In genomic region chr9:50724661-50725330, GRCm38 (mm10) we compare ENCODE assay signal across 8 mouse cellular contexts. TPM values are rescaled to one million over a fixed set of nuclear protein-coding genes. Genes with fewer than 3 reads are reported as not detected.
DNase-seq lines count a peak whose midpoint lies in the region; ATAC-seq lines count a peak whose summit lies in the region.
"Had no signal": no experiment of that assay in that cellular context is flagged by ENCODE, and none has a peak within 500 bp of the region (broad histone marks: within the 10 kb centered on the region; RNA-seq: fewer than 3 reads in every experiment).

No protein-coding gene starts in this region.

- ATAC-seq in heart, embryonic 15.5 days (replicated peaks; ENCODE audit: insufficient number of reproducible peaks, insufficient read depth, low FRiP score, low read depth), result no peak
- 0 out of 2 replicates have a peak, but pooled peaks have one; percentile 6 for ATAC-seq in forebrain, embryonic 14.5 days
- no peak for ATAC-seq in midbrain, embryonic 16.5 days

- H3K4me1 ChIP-seq in heart, embryonic 15.5 days (replicated peaks), result peaks cover 56% of the 10 kb centered on the region
- H3K4me1 ChIP-seq in embryonic facial prominence, embryonic 10.5 days, result peaks cover 76% of the 10 kb centered on the region
- peaks cover 40% of the 10 kb centered on the region for H3K4me1 ChIP-seq in forebrain, embryonic 14.5 days (ENCODE audit: control insufficient read depth, insufficient read depth, low read length)
- peaks cover 51% of the 10 kb centered on the region for H3K4me1 ChIP-seq in midbrain, embryonic 16.5 days (ENCODE audit: control insufficient read depth, insufficient read depth, low read length)

- intact Hi-C loops in heart, postnatal 10 days (cut with DNase I), result no loop called here

- no peaks in the 10 kb centered on the region for H3K27me3 ChIP-seq in heart, embryonic 15.5 days
- peaks cover 3% of the 10 kb centered on the region; the same call in 1 of the 2 replicates for H3K27me3 ChIP-seq in embryonic facial prominence, embryonic 10.5 days (replicated peaks; ENCODE audit: low read depth, poor library complexity, severe bottlenecking)
- no peaks in the 10 kb centered on the region for H3K27me3 ChIP-seq in forebrain, embryonic 14.5 days (replicated peaks; ENCODE audit: control insufficient read depth, insufficient read depth, low read length)
- H3K27me3 ChIP-seq in midbrain, embryonic 16.5 days (ENCODE audit: control insufficient read depth, insufficient read depth, low read depth, low read length), result no peaks in the 10 kb centered on the region

- no peak overlapping the region for H3K4me3 ChIP-seq in heart, embryonic 15.5 days
- peak overlapping the region; percentile 32; the same call in 1 of the 2 replicates for H3K4me3 ChIP-seq in embryonic facial prominence, embryonic 10.5 days
- H3K4me3 ChIP-seq in forebrain, embryonic 14.5 days (ENCODE audit: low read depth, low read length), result no peak overlapping the region
- peak overlapping the region; percentile 5; the same call in 1 of the 2 replicates for H3K4me3 ChIP-seq in midbrain, embryonic 16.5 days (ENCODE audit: low read depth, low read length)

- no peak overlapping the region for H3K9ac ChIP-seq in heart, embryonic 15.5 days
- no peak overlapping the region for H3K9ac ChIP-seq in forebrain, embryonic 14.5 days (ENCODE audit: low read length)
- H3K9ac ChIP-seq in midbrain, embryonic 16.5 days (ENCODE audit: low read depth, low read length), result peak overlapping the region; percentile 32

- H3K9me3 ChIP-seq in heart, embryonic 15.5 days (replicated peaks), result no peaks in the 10 kb centered on the region
- no peaks in the 10 kb centered on the region for H3K9me3 ChIP-seq in embryonic facial prominence, embryonic 10.5 days
- H3K9me3 ChIP-seq in forebrain, embryonic 14.5 days (replicated peaks; ENCODE audit: control insufficient read depth, low read length), result no peaks in the 10 kb centered on the region
- H3K9me3 ChIP-seq in midbrain, embryonic 16.5 days (replicated peaks; ENCODE audit: control insufficient read depth, low read length, poor library complexity, severe bottlenecking), result no peaks in the 10 kb centered on the region

- no peak for DNase-seq in heart, postnatal 10 days
- peak; percentile 27 for DNase-seq in embryonic facial prominence, embryonic 10.5 days (ENCODE audit: low spot score)
- peak; percentile 66 for DNase-seq in forebrain, embryonic 14.5 days (ENCODE audit: low spot score)
- no peak for DNase-seq in adrenal gland, postnatal 36 days
- no peak for DNase-seq in spleen, postnatal 14 days (ENCODE audit: low spot score in 2 of 2)
- DNase-seq: kidney, postnatal 14 days had no signal

- 0 out of 2 replicates have a peak overlapping the region, but pooled peaks have one; percentile 6 for H3K4me2 ChIP-seq in heart, embryonic 15.5 days
- H3K4me2 ChIP-seq in forebrain, embryonic 14.5 days (ENCODE audit: low read length), result peak overlapping the region; percentile 88
- H3K4me2 ChIP-seq in midbrain, embryonic 16.5 days (ENCODE audit: low read length), result peak overlapping the region; percentile 44

- no peaks in the 10 kb centered on the region for H3K36me3 ChIP-seq in heart, embryonic 15.5 days
- H3K36me3 ChIP-seq in embryonic facial prominence, embryonic 10.5 days (replicated peaks), result peaks cover 26% of the 10 kb centered on the region
- H3K36me3 ChIP-seq in forebrain, embryonic 14.5 days (ENCODE audit: control insufficient read depth, insufficient read depth, low read length), result no peaks in the 10 kb centered on the region
- no peaks in the 10 kb centered on the region for H3K36me3 ChIP-seq in midbrain, embryonic 16.5 days (ENCODE audit: control insufficient read depth, insufficient read depth, low read length)

- WGBS in heart, embryonic 15.5 days, result 41% methylated on average over 3 of the region's 3 CpGs
- WGBS in embryonic facial prominence, embryonic 10.5 days, result 31% methylated on average over 3 of the region's 3 CpGs
- WGBS in forebrain, embryonic 14.5 days, result 35% methylated on average over 3 of the region's 3 CpGs
- WGBS in midbrain, embryonic 16.5 days, result 28% methylated on average over 3 of the region's 3 CpGs

- H3K27ac ChIP-seq in heart, embryonic 15.5 days, result peak overlapping the region; percentile 95
- H3K27ac ChIP-seq in embryonic facial prominence, embryonic 10.5 days (replicated peaks), result peak overlapping the region; percentile 96
- peak overlapping the region; percentile 85; the same call in 1 of the 2 replicates for H3K27ac ChIP-seq in forebrain, embryonic 14.5 days (ENCODE audit: low read depth, low read length)
- H3K27ac ChIP-seq in midbrain, embryonic 16.5 days (ENCODE audit: low read length), result peak overlapping the region; percentile 67

RNA-seq across cellular contexts. Expression of gene Dixdc1, which starts 14.5 kb away (rescaled TPM):
- 9.1 and 9.2 TPM in 2 replicates for polyA plus RNA-seq in heart, embryonic 15.5 days (2015; fragmentation: Nextera tagmentation; extraction: Ambion mirVana)
- total RNA-seq in heart, postnatal 10 days (2021), result 1 to 10 TPM; 7.4 to 7.7 TPM
- 31.6 and 32.6 TPM in 2 replicates for polyA plus RNA-seq in embryonic facial prominence, embryonic 10.5 days (2016; fragmentation: Nextera tagmentation; extraction: Ambion mirVana)
- polyA plus RNA-seq in forebrain, embryonic 14.5 days (2014; fragmentation: Nextera tagmentation; extraction: Ambion mirVana), result 21.6 and 27.1 TPM in 2 replicates
- polyA plus RNA-seq in midbrain, embryonic 16.5 days (2015; fragmentation: Nextera tagmentation; extraction: Ambion mirVana), result 37.8 and 41.0 TPM in 2 replicates
- 1 to 10 TPM; 5.6 to 6.2 TPM for total RNA-seq in adrenal gland, postnatal 36 days (2021)

RNA-seq across cellular contexts. Expression of gene 2310030G06Rik, which starts 21.5 kb away (rescaled TPM):
- 8.7 and 9.2 TPM in 2 replicates for polyA plus RNA-seq in heart, embryonic 15.5 days (2015; fragmentation: Nextera tagmentation; extraction: Ambion mirVana)
- total RNA-seq in heart, postnatal 10 days (2021), result 1 to 10 TPM; 3.6 to 5.6 TPM
- polyA plus RNA-seq in embryonic facial prominence, embryonic 10.5 days (2016; fragmentation: Nextera tagmentation; extraction: Ambion mirVana), result 3.8 and 4.1 TPM in 2 replicates
- 1.0 and 1.1 TPM in 2 replicates for polyA plus RNA-seq in forebrain, embryonic 14.5 days (2014; fragmentation: Nextera tagmentation; extraction: Ambion mirVana)
- polyA plus RNA-seq in midbrain, embryonic 16.5 days (2015; fragmentation: Nextera tagmentation; extraction: Ambion mirVana), result 1.2 and 2.5 TPM in 2 replicates
- 1 to 10 TPM; 3.5 to 4.6 TPM for total RNA-seq in adrenal gland, postnatal 36 days (2021)

RNA-seq across cellular contexts. Expression of gene Cryab, which starts 26.3 kb away (rescaled TPM):
- polyA plus RNA-seq in heart, embryonic 15.5 days (2015; fragmentation: Nextera tagmentation; extraction: Ambion mirVana), result 978 and 1,330 TPM in 2 replicates
- total RNA-seq in heart, postnatal 10 days (2021), result 1,000 to 10,000 TPM; 1,315 to 1,426 TPM
- polyA plus RNA-seq in embryonic facial prominence, embryonic 10.5 days (2016; fragmentation: Nextera tagmentation; extraction: Ambion mirVana), result 12.3 and 12.9 TPM in 2 replicates
- polyA plus RNA-seq in forebrain, embryonic 14.5 days (2014; fragmentation: Nextera tagmentation; extraction: Ambion mirVana), result 9.7 and 12.6 TPM in 2 replicates
- 8.1 and 9.1 TPM in 2 replicates for polyA plus RNA-seq in midbrain, embryonic 16.5 days (2015; fragmentation: Nextera tagmentation; extraction: Ambion mirVana)
- 10 to 100 TPM; 21.2 to 46.6 TPM for total RNA-seq in adrenal gland, postnatal 36 days (2021)

RNA-seq across cellular contexts. Expression of gene Hspb2, which starts 27.4 kb away (rescaled TPM):
- 236 and 268 TPM in 2 replicates for polyA plus RNA-seq in heart, embryonic 15.5 days (2015; fragmentation: Nextera tagmentation; extraction: Ambion mirVana)
- total RNA-seq in heart, postnatal 10 days (2021), result 100 to 1,000 TPM; 119 to 133 TPM
- 2.8 and 3.7 TPM in 2 replicates for polyA plus RNA-seq in embryonic facial prominence, embryonic 10.5 days (2016; fragmentation: Nextera tagmentation; extraction: Ambion mirVana)
- polyA plus RNA-seq in forebrain, embryonic 14.5 days (2014; fragmentation: Nextera tagmentation; extraction: Ambion mirVana), result 0.70 TPM in 1 of 2 replicates, not detected in the other
- polyA plus RNA-seq in midbrain, embryonic 16.5 days (2015; fragmentation: Nextera tagmentation; extraction: Ambion mirVana), result 0.84 and 0.91 TPM in 2 replicates
- total RNA-seq in adrenal gland, postnatal 36 days (2021), result 1 to 10 TPM; 1.5 to 2.2 TPM

RNA-seq across cellular contexts. Expression of gene Fdxacb1, which starts 43.2 kb away (rescaled TPM):
- 7.6 and 10.2 TPM in 2 replicates for polyA plus RNA-seq in heart, embryonic 15.5 days (2015; fragmentation: Nextera tagmentation; extraction: Ambion mirVana)
- 1 to 10 TPM; 6.6 to 6.9 TPM for total RNA-seq in heart, postnatal 10 days (2021)
- polyA plus RNA-seq in embryonic facial prominence, embryonic 10.5 days (2016; fragmentation: Nextera tagmentation; extraction: Ambion mirVana), result 13.2 and 13.4 TPM in 2 replicates
- polyA plus RNA-seq in forebrain, embryonic 14.5 days (2014; fragmentation: Nextera tagmentation; extraction: Ambion mirVana), result 10.0 and 10.1 TPM in 2 replicates
- polyA plus RNA-seq in midbrain, embryonic 16.5 days (2015; fragmentation: Nextera tagmentation; extraction: Ambion mirVana), result 10.7 and 11.7 TPM in 2 replicates
- 1 to 10 TPM; 4.2 to 6.1 TPM for total RNA-seq in adrenal gland, postnatal 36 days (2021)

Comparison
In these comparisons a context has a peak if more than half of its experiments do, and no peak if none do; other contexts are left out.
1. H3K4me2 ChIP-seq: peak in every context shown above with its lines; median percentile 88 in forebrain, embryonic 14.5 days; 44 in midbrain, embryonic 16.5 days; 6 in heart, embryonic 15.5 days.
2. H3K4me3 ChIP-seq: peak in embryonic facial prominence, embryonic 10.5 days (single experiment) and midbrain, embryonic 16.5 days (single experiment); none in heart, embryonic 15.5 days (single experiment) and forebrain, embryonic 14.5 days (single experiment).
3. DNase-seq: peak in embryonic facial prominence, embryonic 10.5 days (single experiment) and forebrain, embryonic 14.5 days (single experiment); none in heart, postnatal 10 days (0 of 2), adrenal gland, postnatal 36 days (0 of 2) and spleen, postnatal 14 days (0 of 2).
4. RNA of gene Cryab, which starts 26.3 kb away (polyA plus RNA-seq): 978 to 1,330 TPM in heart, embryonic 15.5 days; 12.3 to 12.9 TPM in embryonic facial prominence, embryonic 10.5 days, 9.7 to 12.6 TPM in forebrain, embryonic 14.5 days and 8.1 to 9.1 TPM in midbrain, embryonic 16.5 days; every median in the first group is over 10 times any median in the second.
5. Peak in every context shown above with its lines, with median percentiles within 50 percentile points of each other: H3K27ac ChIP-seq.